Mouse (Mus musculus) brain, embryonic 14.5 days (tissue): ENCODE measurements around the gene Pdgfd.

Experiments
- CTCF ChIP-seq: fragments of 200-500 bp; IDR thresholded peaks from 2 replicates; pipeline ENCODE4 v1.5.1; 2012; ENCODE audit warnings: inconsistent platforms, mild to moderate bottlenecking, moderate library complexity, borderline replicate concordance; ENCODE audit not compliant: insufficient read depth, insufficient read length; ENCODE audit errors: extremely low read depth
- POLR2A ChIP-seq: fragments of 200-500 bp; IDR thresholded peaks from 2 replicates; pipeline ENCODE4 v1.6.1; 2012; ENCODE audit warnings: mild to moderate bottlenecking, inconsistent platforms, borderline replicate concordance; ENCODE audit not compliant: poor library complexity, insufficient read depth, insufficient read length, severe bottlenecking; ENCODE audit errors: extremely low read depth

DNA sequence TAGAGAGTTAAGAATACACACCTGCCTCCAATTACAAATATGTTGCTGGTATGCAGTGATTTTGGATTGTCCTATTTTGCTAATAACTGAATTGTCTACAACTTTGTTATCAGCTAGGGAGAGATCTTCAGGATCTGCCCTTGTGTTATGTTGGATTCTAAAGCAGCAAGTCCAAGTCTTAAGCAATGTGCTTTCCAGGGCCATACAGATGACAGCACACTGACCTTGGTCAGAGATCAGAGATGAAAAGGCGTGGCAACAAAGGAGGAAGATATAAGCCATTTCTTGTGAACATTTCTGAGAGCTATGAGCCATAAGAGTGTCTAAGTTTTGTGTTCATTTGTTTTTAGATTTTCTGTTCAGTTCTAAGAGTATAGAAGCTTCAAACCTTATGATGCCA, 4.9 kb downstream of the Pdgfd start:
- TF ChIP-seq CTCF (no peak), POLR2A (no peak)
